Mouse (Mus musculus) midbrain, embryonic 12.5 days (tissue): Measurements from ENCODE around the gene Scfd2. TPM values are rescaled to one million over a fixed set of nuclear protein-coding genes. Genes with fewer than 3 reads are reported as not detected.
A peak's percentile ranks its signal among the peaks of the same experiment; 100 is the strongest.

Experiments
- ATAC-seq: fragments of 200-750 bp; cut with Nextera tagmentation; 2 replicates; pipeline ENCODE4 v1.8.0; 2017; ENCODE audit warnings: low read depth, moderate TSS enrichment, moderate library complexity; ENCODE audit not compliant: low FRiP score
- H3K27ac ChIP-seq: fragments of 300-500 bp; sonication (generic); replicated peaks from 2 replicates; pipeline ENCODE4 v1.5.1; 2016; ENCODE audit warnings: mild to moderate bottlenecking
- H3K27me3 ChIP-seq: fragments of 300-500 bp; sonication (generic); 2 replicates; pipeline ENCODE4 v1.6.1; 2016; ENCODE audit warnings: mild to moderate bottlenecking
- H3K36me3 ChIP-seq: fragments of 300-500 bp; sonication (generic); 2 replicates; pipeline ENCODE4 v1.6.1; 2016
- H3K4me1 ChIP-seq: fragments of 300-500 bp; sonication (generic); 2 replicates; pipeline ENCODE4 v1.6.1; 2016
- H3K4me2 ChIP-seq: fragments of 300-500 bp; sonication (generic); replicated peaks from 2 replicates; pipeline ENCODE4 v1.6.1; 2016; ENCODE audit warnings: mild to moderate bottlenecking, moderate library complexity
- H3K4me3 ChIP-seq: fragments of 300-500 bp; sonication (generic); 2 replicates; pipeline ENCODE4 v1.5.1; 2016; ENCODE audit warnings: mild to moderate bottlenecking
- H3K9ac ChIP-seq: fragments of 300-500 bp; sonication (generic); replicated peaks from 2 replicates; pipeline ENCODE4 v1.6.1; 2016; ENCODE audit warnings: mild to moderate bottlenecking, moderate library complexity
- H3K9me3 ChIP-seq: fragments of 300-500 bp; sonication (generic); 2 replicates; pipeline ENCODE4 v1.6.1; 2016; ENCODE audit warnings: mild to moderate bottlenecking
- WGBS: fragments of 180-500 bp; shearing (Covaris S2); methylation state at CpG from one replicate; pipeline ENCODE4 v1.1.7; 2016; 5-methylcytosine and 5-hydroxymethylcytosine counted together
- polyA plus RNA-seq: library from polyadenylated mRNA; unstranded; fragments of >200 nt; fragmentation: Nextera tagmentation; extraction: Ambion mirVana; gene quantifications from 2 replicates; pipeline ENCODE4 v1.2.1, GENCODE M21; 2016

The Scfd2 gene
- polyA plus RNA-seq, 1 experiment from 2014 or later = 17.7 TPM

DNA sequence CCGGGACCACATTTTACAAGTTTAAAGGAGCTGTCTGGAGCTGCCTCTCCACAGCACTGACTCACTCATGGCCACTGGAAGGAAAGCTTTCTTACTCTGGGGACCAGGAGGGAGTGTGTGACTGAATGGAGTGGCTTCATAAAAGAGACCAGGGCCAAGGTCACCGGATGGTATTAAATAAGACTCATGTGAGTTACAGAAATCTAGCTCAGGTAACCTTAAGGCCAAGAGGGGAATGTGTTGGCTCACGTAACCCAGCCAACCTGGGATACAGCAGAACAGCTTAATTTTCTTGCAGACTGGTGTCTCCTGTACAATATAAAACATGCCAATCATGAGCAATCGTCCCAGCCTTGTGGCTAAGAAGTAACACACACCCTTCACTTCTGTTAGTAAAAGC lies 267.0 kb downstream of the Scfd2 start:
- Histone ChIP-seq H3K4me3 (no peak overlapping the region), H3K9ac (no peak overlapping the region), H3K4me2 (no peak overlapping the region), H3K27ac (no peak overlapping the region), H3K27me3 (no peaks in the 10 kb centered on the region), H3K9me3 (no peaks in the 10 kb centered on the region), H3K36me3 (no peaks in the 10 kb centered on the region), H3K4me1 (peaks cover 28% of the 10 kb centered on the region)
- no peak for ATAC-seq
- WGBS = 81% methylated on average over 4 of the region's 4 CpGs

DNA sequence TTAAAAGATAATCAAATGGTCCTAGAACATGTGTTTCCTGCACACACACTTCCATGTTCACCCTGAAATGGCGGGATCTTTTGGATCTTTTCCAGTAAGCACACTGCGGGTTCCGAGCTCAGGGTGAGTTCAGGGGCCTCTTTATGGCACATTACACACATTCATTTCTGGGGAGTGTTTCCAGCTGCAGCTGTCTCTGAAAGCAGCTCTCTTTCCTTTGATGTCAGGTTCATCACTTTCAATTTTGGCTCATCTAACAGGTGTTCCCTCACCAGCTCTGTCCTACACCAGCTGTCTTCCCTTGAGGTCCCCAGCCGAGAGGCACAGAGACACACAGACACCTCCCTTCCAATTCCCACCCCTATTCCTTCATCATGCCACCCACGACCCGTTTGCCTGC lies 270.5 kb downstream of the Scfd2 start:
- Histone ChIP-seq H3K4me2 (no peak overlapping the region), H3K27me3 (no peaks in the 10 kb centered on the region), H3K9ac (no peak overlapping the region), H3K4me1 (peaks cover 27% of the 10 kb centered on the region), H3K36me3 (no peaks in the 10 kb centered on the region), H3K4me3 (no peak overlapping the region), H3K9me3 (no peaks in the 10 kb centered on the region), H3K27ac (0 out of 2 replicates have a peak overlapping the region, but pooled peaks have one; percentile 11)
- 64% methylated on average over 6 of the region's 6 CpGs for WGBS
- ATAC-seq = no peak

GRCm38 (mm10) chr5:74260378-74260809 lies 271.2 kb downstream of the Scfd2 start:
- ATAC-seq = no peak
- Histone ChIP-seq H3K4me2 (no peak overlapping the region), H3K27ac (no peak overlapping the region), H3K36me3 (no peaks in the 10 kb centered on the region), H3K9me3 (no peaks in the 10 kb centered on the region), H3K9ac (no peak overlapping the region), H3K27me3 (no peaks in the 10 kb centered on the region), H3K4me3 (no peak overlapping the region), H3K4me1 (peaks cover 21% of the 10 kb centered on the region)
- 60% methylated on average over 9 of the region's 9 CpGs for WGBS

- Histone ChIP-seq H3K9me3 (no peaks in the 10 kb centered on the region), H3K27ac (no peak overlapping the region), H3K27me3 (no peaks in the 10 kb centered on the region), H3K36me3 (no peaks in the 10 kb centered on the region), H3K9ac (no peak overlapping the region), H3K4me2 (no peak overlapping the region), H3K4me1 (peaks cover 13% of the 10 kb centered on the region), H3K4me3 (no peak overlapping the region)
- no peak for ATAC-seq
- 69% methylated on average over 4 of the region's 4 CpGs for WGBS
Measured at GRCm38 (mm10) chr5:74256705-74257104, 274.9 kb downstream of the Scfd2 start.

DNA sequence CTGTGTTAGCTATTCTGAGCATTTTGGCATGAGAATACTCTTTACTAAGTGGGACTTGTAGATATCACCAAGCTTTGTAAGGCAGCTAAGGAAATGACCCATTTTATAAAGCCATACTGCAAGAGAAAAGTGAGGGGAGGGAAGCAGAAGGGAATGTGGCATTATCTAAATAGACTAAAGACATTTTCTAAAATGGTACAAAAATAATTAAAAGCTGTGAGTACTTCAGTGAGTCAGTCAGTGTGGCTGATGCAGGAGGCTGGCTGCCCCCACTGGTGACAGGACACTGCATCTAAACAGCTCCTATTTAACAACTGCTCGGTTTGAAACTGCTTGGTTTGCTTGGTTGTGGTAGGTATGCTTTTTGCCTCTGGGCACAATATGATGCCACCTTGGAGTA lies 276.6 kb downstream of the Scfd2 start:
- no peak overlapping the region for H3K9ac ChIP-seq
- H3K36me3 ChIP-seq = no peaks in the 10 kb centered on the region
- no peaks in the 10 kb centered on the region for H3K27me3 ChIP-seq
- no peaks in the 10 kb centered on the region for H3K9me3 ChIP-seq
- H3K4me2 ChIP-seq = no peak overlapping the region
- no peak overlapping the region for H3K27ac ChIP-seq
- no peak for ATAC-seq
- whole genome bisulfite sequencing = 75% methylated on average over 1 of the region's 1 CpGs
- peaks cover 1% of the 10 kb centered on the region; the same call in 1 of the 2 replicates for H3K4me1 ChIP-seq
- H3K4me3 ChIP-seq = no peak overlapping the region

GRCm38 (mm10) chr5:74253724-74254328 lies 277.7 kb downstream of the Scfd2 start:
- ATAC-seq = no peak
- Histone ChIP-seq H3K27ac (no peak overlapping the region), H3K9ac (no peak overlapping the region), H3K4me2 (no peak overlapping the region), H3K27me3 (no peaks in the 10 kb centered on the region), H3K9me3 (no peaks in the 10 kb centered on the region), H3K4me1 (no peaks in the 10 kb centered on the region; the same call in 1 of the 2 replicates), H3K36me3 (no peaks in the 10 kb centered on the region), H3K4me3 (no peak overlapping the region)
- 69% methylated on average over 7 of the region's 7 CpGs for WGBS

DNA sequence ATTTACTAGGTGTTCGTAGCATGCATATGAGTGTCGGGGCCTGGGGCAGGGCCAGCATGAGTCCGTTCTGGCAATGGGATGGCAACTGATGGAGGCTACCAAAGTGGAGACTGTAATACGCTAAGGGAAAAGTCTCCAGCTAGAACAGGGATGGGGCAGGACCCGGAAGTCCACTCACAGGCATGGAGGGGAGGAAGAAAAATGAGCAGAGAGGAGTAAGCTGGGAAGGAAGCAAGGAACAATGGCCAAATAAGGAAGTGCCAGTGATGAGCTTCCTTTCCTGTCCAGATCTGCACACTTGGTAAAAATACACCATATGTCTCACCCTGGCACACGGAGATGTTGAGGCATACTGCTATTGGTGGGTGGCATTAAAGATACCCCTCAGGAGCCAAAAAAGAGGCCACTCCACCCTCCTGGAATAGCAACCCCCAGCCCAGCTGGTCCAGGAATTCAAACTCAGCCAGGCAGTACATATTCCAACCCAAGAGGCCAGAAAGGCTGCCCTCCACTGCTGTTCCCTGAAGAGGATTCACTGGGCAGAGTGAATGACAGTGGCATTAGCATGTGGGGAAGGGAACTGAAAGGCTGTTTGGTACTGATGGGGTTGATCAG lies 278.8 kb downstream of the Scfd2 start:
- Histone ChIP-seq H3K36me3 (no peaks in the 10 kb centered on the region), H3K9me3 (no peaks in the 10 kb centered on the region), H3K27ac (no peak overlapping the region), H3K4me2 (no peak overlapping the region), H3K27me3 (no peaks in the 10 kb centered on the region), H3K4me1 (no peaks in the 10 kb centered on the region; the same call in 1 of the 2 replicates), H3K4me3 (no peak overlapping the region), H3K9ac (no peak overlapping the region)
- 83% methylated on average over 6 of the region's 6 CpGs for WGBS
- ATAC-seq = no peak

- no peak for ATAC-seq
- Histone ChIP-seq H3K36me3 (no peaks in the 10 kb centered on the region), H3K27ac (no peak overlapping the region), H3K4me3 (no peak overlapping the region), H3K4me2 (no peak overlapping the region), H3K27me3 (no peaks in the 10 kb centered on the region), H3K9ac (no peak overlapping the region), H3K9me3 (no peaks in the 10 kb centered on the region), H3K4me1 (peaks cover 7% of the 10 kb centered on the region; the same call in 1 of the 2 replicates)
- 84% methylated on average over 2 of the region's 2 CpGs for WGBS
Measured at GRCm38 (mm10) chr5:74250947-74251346, 280.6 kb downstream of the Scfd2 start.

GRCm38 (mm10) chr5:74250308-74250707 lies 281.3 kb downstream of the Scfd2 start:
- no peak overlapping the region for H3K9ac ChIP-seq
- no peak overlapping the region for H3K27ac ChIP-seq
- H3K36me3 ChIP-seq = no peaks in the 10 kb centered on the region
- H3K4me2 ChIP-seq = no peak overlapping the region
- H3K27me3 ChIP-seq = no peaks in the 10 kb centered on the region
- peaks cover 7% of the 10 kb centered on the region; the same call in 1 of the 2 replicates for H3K4me1 ChIP-seq
- no peaks in the 10 kb centered on the region for H3K9me3 ChIP-seq
- 64% methylated on average over 7 of the region's 7 CpGs for WGBS
- no peak overlapping the region for H3K4me3 ChIP-seq
- no peak for ATAC-seq

GRCm38 (mm10) chr5:74249794-74250193 lies 281.8 kb downstream of the Scfd2 start:
- Histone ChIP-seq H3K4me1 (peaks cover 7% of the 10 kb centered on the region; the same call in 1 of the 2 replicates), H3K4me2 (no peak overlapping the region), H3K27ac (no peak overlapping the region), H3K36me3 (no peaks in the 10 kb centered on the region), H3K9ac (no peak overlapping the region), H3K27me3 (no peaks in the 10 kb centered on the region), H3K4me3 (no peak overlapping the region), H3K9me3 (no peaks in the 10 kb centered on the region)
- ATAC-seq = no peak
- 72% methylated on average over 3 of the region's 3 CpGs for WGBS

GRCm38 (mm10) chr5:74246971-74247370 lies 284.6 kb downstream of the Scfd2 start:
- WGBS = 82% methylated on average over 3 of the region's 3 CpGs
- no peaks in the 10 kb centered on the region for H3K27me3 ChIP-seq
- H3K4me2 ChIP-seq = no peak overlapping the region
- H3K9me3 ChIP-seq = no peaks in the 10 kb centered on the region
- ATAC-seq = no peak
- no peaks in the 10 kb centered on the region for H3K36me3 ChIP-seq
- H3K4me1 ChIP-seq = peaks cover 7% of the 10 kb centered on the region; the same call in 1 of the 2 replicates
- no peak overlapping the region for H3K27ac ChIP-seq
- H3K9ac ChIP-seq = no peak overlapping the region
- H3K4me3 ChIP-seq = no peak overlapping the region

GRCm38 (mm10) chr5:74246453-74246852 lies 285.1 kb downstream of the Scfd2 start:
- H3K4me1 ChIP-seq = peaks cover 7% of the 10 kb centered on the region; the same call in 1 of the 2 replicates
- H3K4me2 ChIP-seq = no peak overlapping the region
- H3K4me3 ChIP-seq = no peak overlapping the region
- no peaks in the 10 kb centered on the region for H3K9me3 ChIP-seq
- ATAC-seq = no peak
- no peaks in the 10 kb centered on the region for H3K36me3 ChIP-seq
- H3K27me3 ChIP-seq = no peaks in the 10 kb centered on the region
- no peak overlapping the region for H3K27ac ChIP-seq
- H3K9ac ChIP-seq = no peak overlapping the region
- WGBS = 75% methylated on average over 4 of the region's 4 CpGs
